Comparison of ENCODE assay signal across 18 mouse cellular contexts in the genomic region with DNA sequence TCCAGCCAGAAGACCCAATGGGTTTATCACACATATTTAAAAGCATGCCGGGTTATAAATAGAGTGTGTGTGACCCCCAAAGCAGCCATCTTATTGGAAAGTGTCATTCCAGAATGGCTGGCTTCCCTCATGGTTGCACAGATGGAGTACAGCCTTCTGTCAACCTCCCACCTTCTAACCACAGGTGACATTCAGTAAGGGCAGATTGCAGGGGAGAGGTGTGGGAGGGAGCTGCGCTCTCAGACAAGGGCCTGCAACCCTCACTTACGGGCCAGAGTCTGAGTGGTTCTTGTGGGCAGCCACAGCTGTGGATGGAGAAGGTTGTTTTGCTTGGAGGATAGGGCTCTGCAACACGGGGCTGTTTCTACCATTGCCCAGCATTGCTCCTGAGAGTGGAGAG.
"Had no signal": no experiment of that assay in that cellular context is flagged by ENCODE, and none has a peak within 500 bp of the region (broad histone marks: within the 10 kb centered on the region; RNA-seq: fewer than 3 reads in every experiment).

No protein-coding gene starts in this region.

- H3K27ac ChIP-seq: midbrain, embryonic 10.5 days; midbrain, embryonic 12.5 days; neural tube, embryonic 13.5 days; neural tube, embryonic 15.5 days had no signal

- DNase-seq: lung, adult 18-20 months; lung, embryonic 14.5 days; lung, postnatal 10 days; lung, postnatal 4 days; midbrain, embryonic 14.5 days; retina, postnatal 1 day; right cerebral cortex, adult 18-20 months; right cerebral cortex, postnatal 25 days; right cerebral cortex, postnatal 4 days; spleen, adult 18-20 months; thymus, adult 18-20 months; thymus, postnatal 14 days; thymus, postnatal 36 days had no signal

- H3K4me3 ChIP-seq: midbrain, embryonic 10.5 days; midbrain, embryonic 12.5 days; myocyte; neural tube, embryonic 13.5 days; neural tube, embryonic 15.5 days had no signal

- H3K27me3 ChIP-seq: neural tube, embryonic 13.5 days; neural tube, embryonic 15.5 days had no signal
